Mouse (Mus musculus): ENCODE measurements around the gene Abcd3.

Abcd3 gene

DNA sequence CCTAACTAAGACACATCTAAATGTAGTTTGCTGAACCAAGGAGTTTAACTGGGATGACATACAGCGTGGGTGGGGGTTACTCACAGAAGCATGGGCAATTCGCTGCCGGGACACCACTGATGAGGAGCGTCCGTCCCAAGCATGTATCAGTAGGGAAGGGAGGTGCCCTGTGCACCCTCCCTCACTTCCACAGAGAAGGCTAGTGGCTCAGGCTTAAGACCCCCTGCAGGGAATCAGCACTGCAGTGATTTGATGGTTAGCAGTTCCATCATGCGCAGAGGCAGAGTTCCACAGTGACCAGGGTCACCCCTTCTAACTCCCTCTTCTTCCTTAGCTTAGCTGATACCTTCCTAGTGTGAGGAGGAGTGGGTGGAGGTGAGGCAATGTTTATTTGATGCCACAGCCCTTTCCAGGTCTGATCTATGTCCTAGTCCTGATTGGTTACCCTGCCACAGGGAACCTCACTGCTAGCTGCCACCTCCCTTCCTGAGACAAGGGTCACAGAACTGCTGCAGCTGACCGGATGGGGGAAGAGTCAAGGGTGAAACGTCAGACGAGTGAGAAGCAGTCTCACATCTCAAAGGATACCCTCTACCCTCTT is 76.3 kb downstream of the Abcd3 start:
- no peak for DNase-seq (ENCODE audit: low read depth, low spot score)

DNA sequence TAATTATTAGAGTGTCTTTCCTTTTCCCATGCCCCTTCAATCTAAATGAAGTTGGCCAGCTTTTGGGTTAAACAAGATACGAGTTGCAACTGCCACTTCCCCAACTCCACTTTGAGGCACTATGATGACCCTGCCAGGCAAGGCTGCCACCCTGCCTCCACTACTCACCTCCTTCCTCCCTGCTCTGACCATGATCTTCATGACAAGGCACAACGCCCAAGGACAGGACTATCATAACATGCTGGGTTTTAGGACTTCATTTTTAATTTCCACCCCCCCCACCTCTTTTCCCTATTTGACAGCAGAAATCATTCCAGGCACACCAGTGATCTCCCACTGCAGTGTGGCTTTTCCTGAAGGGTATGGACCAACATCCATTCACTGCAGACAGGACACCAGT is 77.2 kb downstream of the Abcd3 start:
- no peak for DNase-seq (ENCODE audit: low read depth, low spot score)

DNA sequence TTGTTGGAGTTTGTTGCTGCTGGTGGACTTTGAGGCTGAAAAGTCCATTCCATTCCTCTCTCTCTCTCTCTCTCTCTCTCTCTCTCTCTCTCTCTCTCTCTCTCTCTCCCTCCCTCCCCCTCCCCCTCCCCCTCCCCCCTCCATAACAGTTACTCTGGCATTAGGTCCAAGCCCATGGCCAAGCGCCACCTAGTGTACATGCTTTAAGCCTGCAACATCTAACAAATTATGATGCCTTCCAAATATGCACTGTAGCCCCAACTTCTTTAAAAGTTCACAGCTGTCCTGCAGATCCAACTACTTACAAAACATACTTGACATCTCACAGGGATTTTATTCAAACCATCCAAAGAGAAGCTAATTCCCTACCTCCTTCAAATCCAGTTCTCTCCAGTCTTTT is 77.6 kb downstream of the Abcd3 start:
- DNase-seq (ENCODE audit: low read depth, low spot score): no peak

DNA sequence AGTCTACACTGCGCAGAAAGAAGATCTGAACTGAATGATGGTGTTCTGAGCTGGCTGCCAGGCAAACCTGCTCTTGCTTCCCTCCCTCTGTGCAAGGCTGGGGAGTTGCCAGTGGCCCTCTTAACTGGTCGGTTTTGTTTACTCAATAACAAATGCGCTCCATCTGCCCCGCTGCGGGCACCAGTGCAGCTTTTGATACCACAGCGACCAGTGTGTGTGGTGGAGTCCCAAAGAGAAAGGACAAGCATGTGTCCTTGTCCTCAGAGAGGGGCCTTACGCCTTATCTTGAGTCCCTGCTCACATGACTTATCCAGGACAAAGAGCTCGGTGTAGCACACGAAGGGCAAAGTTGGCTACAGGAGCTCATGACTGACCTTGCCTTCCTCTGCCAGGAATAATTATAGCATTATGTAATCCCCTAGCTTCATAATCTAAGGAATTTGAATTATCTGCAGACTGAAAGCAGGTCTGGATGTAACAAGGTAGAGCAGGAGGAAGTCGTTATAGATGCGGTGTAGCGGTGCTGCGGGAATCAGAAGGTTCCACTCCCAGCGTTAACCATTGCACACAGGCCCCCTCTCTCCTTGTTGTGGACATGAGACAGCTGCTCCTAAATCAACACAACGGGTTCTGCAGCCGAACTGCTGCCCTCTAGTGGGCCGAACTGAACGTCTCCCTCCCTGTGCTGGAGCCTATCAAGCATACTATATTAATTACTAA is 78.9 kb downstream of the Abcd3 start:
- peak; percentile 60 for DNase-seq (ENCODE audit: low read depth, low spot score)

DNA sequence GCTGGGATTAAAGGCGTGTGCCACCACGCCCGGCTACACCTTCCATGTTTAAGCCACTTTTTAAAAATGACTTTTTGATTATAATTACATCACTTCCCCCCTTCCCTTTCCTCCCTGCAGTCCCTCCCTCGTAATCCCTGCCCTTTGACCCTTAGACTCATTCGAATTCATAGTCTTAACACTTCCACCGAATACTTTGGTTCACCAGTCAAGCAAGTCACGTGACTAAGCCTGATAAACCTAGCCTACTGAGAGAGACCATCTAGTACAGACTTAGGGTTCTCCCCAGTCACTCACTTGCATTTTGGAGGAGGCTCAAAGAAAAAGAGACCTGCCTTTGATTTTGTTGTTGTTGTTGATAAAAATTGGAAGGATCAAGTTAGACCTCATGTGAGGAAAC is 79.6 kb downstream of the Abcd3 start:
- no peak for DNase-seq (ENCODE audit: low read depth, low spot score)

DNA sequence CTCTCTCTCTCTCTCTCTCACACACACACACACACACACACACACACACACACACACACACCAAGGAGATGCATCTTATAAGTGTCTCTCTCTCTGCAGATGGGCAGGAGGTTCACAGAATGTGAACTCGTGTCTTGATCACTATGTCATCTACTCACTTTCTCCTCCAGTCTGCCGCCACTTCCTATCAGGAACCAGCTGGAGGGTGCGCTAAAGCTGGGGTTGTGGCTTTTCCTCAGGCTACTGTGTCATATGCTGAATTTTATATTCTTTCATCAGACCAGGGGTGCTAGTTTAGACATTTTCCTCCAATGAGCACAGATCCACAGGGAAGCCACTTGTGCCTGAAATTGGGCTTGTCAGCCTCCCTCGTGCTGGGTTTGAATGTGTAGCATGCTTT is 85.4 kb downstream of the Abcd3 start:
- no peak for DNase-seq (ENCODE audit: low read depth, low spot score)

DNA sequence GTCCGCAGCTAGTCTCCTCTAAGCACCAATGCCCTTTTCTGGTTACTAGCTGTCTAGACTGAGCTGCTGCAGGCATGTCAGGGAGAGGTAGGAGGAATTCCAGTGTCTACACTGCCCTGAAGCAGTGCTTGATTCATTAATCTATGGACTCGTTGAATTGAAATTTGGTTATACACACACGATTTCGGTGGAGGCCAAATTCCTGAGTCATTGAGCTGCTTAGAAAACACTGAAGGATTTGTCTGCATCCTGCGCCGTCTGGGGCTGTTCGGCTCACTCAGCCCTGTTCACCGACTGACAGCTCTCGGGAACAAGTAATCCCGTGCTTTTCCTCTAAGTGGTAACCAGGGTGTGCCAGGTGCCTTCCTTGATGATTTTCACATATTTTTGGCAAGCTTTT is 89.5 kb downstream of the Abcd3 start:
- DNase-seq (ENCODE audit: low read depth, low spot score): no peak

DNA sequence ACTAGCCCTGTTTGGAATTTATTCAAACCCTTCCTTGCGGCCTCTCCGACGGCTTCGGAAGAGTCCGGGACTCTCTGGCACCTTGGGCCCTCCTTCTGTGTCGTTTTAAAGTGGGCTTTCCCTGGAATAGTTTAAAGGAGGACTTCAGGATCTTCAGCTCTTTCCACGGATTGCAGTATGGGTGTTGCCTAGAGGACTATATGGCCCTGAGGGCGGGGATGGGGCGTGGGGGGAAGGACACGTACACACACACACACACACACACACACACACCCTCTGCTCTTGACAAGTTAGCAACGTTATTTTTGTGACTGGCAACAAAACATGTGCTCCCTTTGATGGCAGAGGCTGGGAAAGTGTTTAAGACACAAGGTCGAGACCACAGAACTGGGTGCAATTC is 90.5 kb downstream of the Abcd3 start:
- no peak for DNase-seq (ENCODE audit: low read depth, low spot score)

DNA sequence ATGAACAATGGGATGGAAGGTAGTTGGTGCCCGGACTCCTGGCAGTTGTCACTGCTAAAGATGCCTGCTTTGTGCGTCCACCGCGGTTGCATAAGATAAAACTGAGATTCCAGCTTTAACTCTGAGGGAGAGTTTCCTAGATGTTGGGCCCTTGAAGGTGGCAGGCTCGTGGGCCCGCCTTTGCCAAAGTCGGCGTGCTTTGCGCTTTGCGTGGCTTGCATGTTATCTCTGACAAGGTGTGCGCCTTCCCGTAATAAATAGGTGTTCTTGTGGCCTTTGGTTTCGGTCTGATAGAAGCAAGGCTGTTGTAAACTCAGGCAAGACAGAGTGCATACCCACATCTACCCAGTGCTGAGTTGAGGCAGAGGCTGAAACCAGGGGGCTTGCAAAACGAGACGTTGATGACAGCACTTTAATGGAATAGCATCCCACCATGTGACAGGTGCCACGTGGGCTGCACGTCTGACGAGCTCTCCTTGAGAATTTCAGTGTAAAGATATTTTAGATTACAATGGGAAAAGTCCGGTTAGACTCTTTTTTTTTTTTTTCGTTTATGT is 91.1 kb downstream of the Abcd3 start:
- no peak for DNase-seq (ENCODE audit: low read depth, low spot score)

DNA sequence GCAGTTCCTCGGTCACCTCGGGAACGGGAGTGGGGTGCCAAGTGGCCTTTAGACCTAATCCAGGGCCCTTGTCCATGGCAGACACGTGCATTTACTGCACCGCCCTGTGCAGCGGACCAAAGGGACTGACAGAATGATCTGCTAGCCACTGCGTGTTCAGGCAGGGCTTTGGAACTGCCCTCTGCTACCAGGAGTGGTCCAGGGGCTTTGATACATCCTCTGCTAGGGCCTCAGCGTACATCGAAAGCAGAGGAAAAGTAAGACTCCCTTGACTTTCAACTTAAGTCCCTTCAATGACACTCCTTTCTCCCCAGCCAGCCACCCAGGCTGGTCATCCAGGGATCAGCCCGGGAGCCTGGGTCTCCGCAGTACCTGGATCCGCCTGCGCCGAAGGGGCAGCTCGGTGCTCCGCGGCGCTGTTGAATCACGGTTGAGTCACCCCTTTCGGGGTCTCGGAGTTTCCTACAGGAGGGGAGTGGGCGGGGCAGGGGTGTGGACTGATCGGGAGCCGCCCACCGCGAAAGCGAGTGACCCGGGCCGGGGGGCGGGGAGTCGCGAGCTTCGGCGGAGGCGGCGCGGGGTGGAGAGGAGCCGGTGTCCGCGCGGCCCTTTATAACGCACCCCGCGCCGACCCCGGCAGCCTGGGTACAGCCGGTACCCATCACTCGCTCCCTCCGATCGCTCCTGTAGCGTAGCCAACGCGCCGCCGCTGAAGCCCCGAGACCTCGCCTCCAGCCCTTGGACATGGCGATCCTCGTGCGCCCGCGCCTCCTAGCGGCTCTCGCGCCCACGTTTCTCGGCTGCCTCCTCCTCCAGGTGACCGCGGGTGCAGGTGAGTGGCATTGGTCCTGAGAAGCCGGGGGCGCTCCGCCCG is 91.9 kb downstream of the Abcd3 start, which contains the start of gene F3:
F3 (plus strand) TSS at position 567 of the 874 bp plus-strand sequence.
- DNase-seq (ENCODE audit: low read depth, low spot score): no peak

DNA sequence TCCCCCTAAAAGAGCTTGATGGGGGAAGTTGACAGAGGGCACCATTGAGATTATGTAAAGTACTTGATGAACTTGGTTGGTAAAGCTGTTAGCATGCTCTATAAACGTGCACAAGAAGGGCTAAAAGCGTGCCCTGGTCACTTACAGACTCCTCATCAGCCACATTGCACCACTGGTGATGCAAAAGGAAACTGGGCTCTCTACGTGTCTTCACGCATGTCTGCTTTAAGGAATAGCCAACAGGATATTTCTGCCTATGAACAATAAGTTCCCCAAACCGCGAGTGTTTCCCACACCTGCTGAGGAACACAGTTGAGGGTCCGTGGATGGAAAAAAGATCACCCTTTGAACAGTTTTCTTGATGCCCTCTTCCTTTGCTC is 93.4 kb downstream of the Abcd3 start:
- DNase-seq (ENCODE audit: low read depth, low spot score): no peak

DNA sequence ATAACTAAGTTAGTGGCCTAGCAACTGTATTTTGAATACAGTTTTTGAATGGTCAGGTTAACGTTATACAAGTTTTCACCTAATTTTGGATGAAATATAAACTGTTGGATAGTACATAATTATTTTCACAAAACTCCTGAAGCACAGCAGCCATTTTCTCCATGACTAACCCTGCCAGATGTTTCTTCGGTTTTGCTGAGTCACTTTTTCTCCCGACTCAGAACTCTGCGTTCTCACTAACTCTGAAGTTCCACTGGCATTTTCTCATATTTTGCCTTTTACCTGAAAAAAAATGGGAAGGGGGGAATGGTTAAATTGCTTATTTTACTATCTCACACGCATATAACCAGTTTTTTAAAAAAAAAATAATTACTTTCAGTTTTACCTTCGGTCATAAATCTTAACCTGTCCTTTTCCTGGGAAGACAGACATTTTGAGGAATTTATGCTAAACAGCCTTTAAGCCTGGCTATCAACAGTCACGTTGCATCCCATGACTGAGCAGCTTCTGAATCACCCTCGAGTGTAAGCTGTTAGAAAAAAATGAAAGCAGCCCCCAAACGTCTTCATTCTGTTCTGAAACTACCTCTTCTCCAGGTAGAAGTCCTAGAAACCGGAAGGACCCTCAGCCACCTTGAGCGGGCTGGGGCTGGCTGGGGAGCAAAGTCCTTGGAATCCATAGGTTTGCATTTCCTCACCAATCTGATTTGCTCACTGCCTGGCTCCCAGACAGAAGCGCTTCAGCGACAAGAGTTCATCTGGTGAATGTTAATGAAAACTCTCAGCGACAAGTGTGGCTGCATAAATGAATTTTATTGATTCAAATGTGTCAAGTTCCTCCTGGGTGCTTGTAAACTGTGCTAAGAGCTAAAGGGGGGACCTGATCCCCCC is 94.1 kb downstream of the Abcd3 start:
- DNase-seq (ENCODE audit: low read depth, low spot score): no peak

DNA sequence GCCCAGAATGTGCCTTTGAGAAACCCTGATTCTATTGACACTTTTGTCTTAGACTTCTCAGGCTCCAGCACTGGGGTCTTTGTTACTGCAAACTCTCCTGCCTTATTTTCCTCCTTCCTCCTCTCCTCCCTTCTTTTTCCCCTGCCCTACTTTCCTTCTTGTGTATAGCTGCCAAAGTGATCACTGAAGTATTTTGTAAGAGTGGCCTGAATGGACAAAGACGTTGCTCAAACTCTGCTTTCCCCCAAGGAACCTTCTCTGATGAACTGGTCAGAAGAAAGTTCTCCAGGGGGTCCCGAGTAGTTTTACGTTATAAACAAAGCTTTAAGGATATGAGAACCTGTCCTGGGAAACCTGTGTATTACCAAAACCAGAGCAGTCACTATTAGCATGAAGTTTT is 95.4 kb downstream of the Abcd3 start:
- DNase-seq (ENCODE audit: low read depth, low spot score): no peak

DNA sequence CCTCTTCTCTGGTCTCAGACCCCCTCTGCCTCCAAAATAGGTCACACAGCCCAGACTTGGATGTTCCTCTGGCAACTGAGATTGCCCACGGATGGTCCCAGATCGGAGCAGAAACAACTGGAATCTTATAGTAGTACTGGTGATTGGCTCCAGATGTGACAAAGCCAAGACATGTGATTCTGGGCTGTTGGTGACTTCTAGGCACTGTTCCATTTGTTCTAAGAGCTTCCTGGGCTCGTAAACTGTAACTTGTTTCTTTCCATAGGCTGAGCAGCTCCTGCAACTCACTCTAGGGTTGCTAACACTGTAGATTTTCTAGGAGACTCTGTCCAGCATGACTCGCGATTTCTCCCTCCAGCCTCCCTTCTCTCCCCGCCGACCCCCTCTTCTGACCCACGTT is 96.4 kb downstream of the Abcd3 start:
- no peak for DNase-seq (ENCODE audit: low read depth, low spot score)

DNA sequence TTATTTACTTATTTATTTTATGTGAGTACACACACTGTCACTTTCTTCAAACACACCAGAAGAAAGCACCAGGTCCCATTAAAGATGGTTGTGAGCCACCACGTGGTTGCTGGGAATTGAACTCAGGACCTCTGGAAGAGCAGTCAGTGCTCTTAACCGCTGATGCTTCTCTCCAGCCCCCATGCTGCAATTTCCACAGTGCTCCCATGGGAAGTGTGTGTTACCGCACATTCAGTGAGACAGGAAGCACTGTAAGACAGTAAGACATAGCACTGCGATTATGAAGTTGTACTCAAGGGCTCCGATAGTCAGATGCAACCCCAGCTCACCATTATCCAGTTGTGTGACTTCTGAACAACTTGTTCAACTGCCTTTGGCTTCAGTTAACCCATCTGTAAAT is 98.6 kb downstream of the Abcd3 start:
- DNase-seq (ENCODE audit: low read depth, low spot score): no peak

DNA sequence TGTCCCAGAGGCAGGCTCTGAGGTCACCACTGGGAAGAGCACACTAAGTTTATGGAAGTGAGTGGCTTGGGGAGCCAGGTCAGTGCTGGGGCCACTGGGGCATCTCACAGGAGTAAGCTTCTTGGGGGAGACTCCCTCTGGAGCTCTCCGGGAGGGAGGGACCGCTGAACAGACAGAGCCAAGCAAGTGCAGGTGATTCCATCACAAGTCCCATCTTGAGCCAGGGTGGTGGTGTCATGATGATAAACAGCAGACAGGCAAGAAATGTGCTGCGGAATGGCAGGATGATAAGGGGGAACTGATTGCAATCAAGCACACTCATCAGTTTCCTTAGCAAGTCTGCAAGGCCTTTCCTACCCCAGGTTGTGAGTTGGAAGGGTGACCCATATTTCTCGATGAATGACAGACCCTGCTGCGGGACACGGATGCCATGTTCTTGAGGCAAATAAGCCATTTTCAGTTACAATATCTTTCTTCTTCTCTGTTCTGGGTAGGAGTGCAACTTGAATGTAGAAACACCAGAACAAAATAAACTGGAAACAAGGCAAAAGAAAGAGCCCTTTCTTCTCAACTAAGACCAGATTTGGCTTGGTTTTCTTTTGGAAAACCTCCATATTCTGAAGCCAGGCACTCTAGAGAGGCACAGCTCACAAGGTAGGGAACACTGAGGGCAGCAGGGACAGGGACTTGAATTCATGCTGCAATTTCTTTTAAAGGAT is 99.2 kb downstream of the Abcd3 start:
- no peak for DNase-seq (ENCODE audit: low read depth, low spot score)

DNA sequence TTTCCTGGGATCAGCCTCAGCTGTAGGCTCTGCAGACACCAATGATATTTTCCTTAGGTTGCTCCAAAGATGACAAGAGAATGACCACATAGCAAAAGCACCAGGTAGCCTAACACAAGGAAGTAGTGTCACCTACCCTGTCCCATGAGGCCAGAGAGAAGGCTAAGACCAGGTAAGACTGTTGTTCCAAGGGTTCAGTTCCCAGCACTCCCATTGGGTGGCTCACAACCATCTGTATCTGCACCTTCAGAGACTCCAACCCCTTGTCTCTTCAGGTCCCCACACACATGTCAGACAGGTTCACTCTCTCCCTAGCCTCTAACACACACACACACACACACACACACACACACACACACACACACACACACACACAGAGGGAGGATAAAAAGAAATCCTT is 99.8 kb downstream of the Abcd3 start:
- DNase-seq (ENCODE audit: low read depth, low spot score): no peak

DNA sequence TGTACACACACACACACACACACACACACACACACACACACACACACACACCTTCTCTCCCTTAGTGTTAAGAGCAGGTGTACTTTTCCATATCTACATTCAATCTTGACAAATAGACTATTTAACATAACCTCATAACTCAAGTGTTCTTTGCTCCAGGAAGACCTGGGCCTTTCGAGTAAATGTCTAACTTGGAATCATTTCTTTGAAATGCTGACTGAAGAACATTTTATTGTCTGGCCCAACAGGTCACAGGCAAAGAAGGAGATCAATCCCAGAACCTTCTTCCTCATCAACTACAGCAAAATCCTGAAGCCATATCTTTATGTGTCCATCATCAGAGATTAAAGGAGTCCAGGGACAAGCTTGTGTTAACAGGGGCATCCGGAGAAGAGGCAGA is 100.6 kb downstream of the Abcd3 start:
- DNase-seq (ENCODE audit: low read depth, low spot score): no peak

DNA sequence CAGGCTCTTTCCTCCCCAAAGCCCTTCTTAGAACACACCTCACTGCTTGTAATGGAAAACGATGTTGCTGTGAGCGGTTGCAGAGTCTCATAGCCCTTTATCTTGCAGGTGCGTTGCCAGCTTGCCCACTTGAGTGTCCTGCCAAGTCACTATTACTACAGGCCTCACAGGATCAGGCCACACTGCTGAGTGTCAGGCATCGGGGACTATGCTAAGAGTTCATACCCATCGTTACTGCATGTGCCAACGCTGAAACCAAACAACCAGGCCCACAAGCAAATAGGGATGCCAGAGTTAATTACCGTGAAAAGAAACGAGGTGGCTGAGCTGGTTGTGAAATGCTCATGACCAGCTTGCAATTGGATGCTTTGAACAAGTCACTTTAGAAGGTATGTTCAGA is 101.3 kb downstream of the Abcd3 start:
- no peak for DNase-seq (ENCODE audit: low read depth, low spot score)

DNA sequence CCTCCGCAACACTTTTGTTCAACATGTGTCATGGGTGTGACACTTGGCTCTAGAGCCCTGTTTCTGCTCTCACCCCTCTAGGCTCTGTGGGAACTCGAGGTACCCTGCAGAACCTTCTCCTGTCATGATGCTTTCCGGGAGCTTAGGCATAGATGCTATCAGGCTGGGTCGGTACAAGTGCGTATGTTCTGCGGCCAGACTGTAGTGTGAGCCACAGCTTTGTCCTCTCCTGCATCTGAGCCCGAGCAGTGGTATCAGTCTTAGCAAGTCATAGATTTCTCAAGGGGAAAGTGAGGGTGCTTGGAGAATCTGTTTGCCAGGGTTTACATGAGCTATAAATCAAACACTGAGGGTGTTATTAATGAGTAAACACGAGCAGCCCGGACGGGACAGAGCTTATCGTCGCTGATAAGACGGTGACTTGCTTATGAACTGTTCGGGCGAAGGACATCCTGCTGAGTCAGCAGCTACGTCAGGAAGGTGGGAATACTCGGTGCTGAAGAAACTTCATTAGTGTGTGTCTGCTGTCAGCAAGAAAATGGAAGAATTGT is 101.9 kb downstream of the Abcd3 start:
- DNase-seq (ENCODE audit: low read depth, low spot score): no peak
